Mouse (Mus musculus) midbrain, embryonic 11.5 days (tissue): ENCODE measurements at regions not wholly inside any gene's neighbourhood (a gene's known extent, or its start where the extent isn't known, plus 50 kb on each side); places are given as distances from the start of the nearest gene placed in this dataset.

Source experiments
- ATAC-seq: fragments of 200-750 bp; cut with Nextera tagmentation; 2 replicates; pipeline ENCODE4 v1.8.0; 2017; ENCODE audit warnings: moderate TSS enrichment, moderate library complexity; ENCODE audit not compliant: low FRiP score
- DNase-seq: peaks from one replicate; pipeline ENCODE4 v3.0.0; 2015; ENCODE audit warnings: low spot score; ENCODE audit errors: missing footprints
- H3K27ac ChIP-seq: fragments of 300-500 bp; sonication (generic); 2 replicates; pipeline ENCODE4 v1.5.1; 2014; ENCODE audit warnings: low read depth, low read length
- H3K27me3 ChIP-seq: fragments of 300-500 bp; sonication (generic); 2 replicates; pipeline ENCODE4 v1.6.1; 2014; ENCODE audit warnings: mild to moderate bottlenecking, low read length, moderate library complexity, mixed read lengths; ENCODE audit not compliant: control insufficient read depth, insufficient read depth
- H3K36me3 ChIP-seq: fragments of 300-500 bp; sonication (generic); 2 replicates; pipeline ENCODE4 v1.6.1; 2014; ENCODE audit warnings: mild to moderate bottlenecking, low read length, moderate library complexity, mixed read lengths; ENCODE audit not compliant: control insufficient read depth, insufficient read depth
- H3K4me1 ChIP-seq: fragments of 300-500 bp; sonication (generic); 2 replicates; pipeline ENCODE4 v1.6.1; 2014; ENCODE audit warnings: low read length; ENCODE audit not compliant: control insufficient read depth, insufficient read depth
- H3K4me2 ChIP-seq: fragments of 300-500 bp; sonication (generic); 2 replicates; pipeline ENCODE4 v1.6.1; 2014; ENCODE audit warnings: mild to moderate bottlenecking, moderate library complexity
- H3K4me3 ChIP-seq: fragments of 300-500 bp; sonication (generic); 2 replicates; pipeline ENCODE4 v1.5.1; 2014; ENCODE audit warnings: low read depth, low read length
- H3K9ac ChIP-seq: fragments of 300-500 bp; sonication (generic); 2 replicates; pipeline ENCODE4 v1.6.1; 2014; ENCODE audit warnings: low read length
- H3K9me3 ChIP-seq: fragments of 300-500 bp; sonication (generic); 2 replicates; pipeline ENCODE4 v1.6.1; 2016; ENCODE audit warnings: low read length; ENCODE audit not compliant: control insufficient read depth
- WGBS: fragments of 180-500 bp; shearing (Covaris S2); extraction: QIAGEN DNeasy Blood & Tissue Kit; methylation state at CpG from one replicate; pipeline ENCODE4 v1.1.7; 2014; 5-methylcytosine and 5-hydroxymethylcytosine counted together

DNA sequence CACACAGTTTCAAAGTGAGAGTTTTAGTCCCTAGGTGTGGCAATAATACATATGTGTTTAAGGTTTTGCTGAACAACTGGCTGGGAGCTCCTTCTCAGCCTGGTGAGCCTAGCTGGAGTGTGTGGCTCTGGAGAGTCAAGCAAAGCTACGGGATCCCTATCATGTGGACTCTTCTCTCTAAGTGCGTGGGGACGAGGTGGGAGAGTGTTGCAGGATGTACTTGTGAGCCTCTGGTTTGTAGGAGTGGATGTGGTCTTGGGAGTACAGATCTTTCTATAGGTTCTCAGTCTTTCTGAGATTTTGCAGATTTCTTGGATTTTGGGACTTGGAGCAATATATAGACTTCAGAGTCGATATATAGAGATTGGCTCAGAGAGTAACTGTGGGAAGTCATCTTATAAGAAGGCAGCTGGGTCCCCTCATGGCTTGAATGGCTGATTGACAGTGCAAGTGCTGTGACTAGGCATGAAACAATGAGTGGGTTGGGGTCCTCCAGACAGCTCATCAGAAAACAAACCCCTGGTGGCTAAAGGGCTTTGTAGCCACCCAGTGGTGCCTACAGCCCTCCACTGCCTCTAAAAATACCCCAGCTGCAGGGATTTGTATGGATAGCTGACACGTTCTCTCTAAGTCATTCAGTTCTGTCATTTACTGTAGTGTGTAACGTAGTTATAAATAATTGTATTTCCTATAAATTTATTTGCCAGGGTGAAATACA, 486.1 kb downstream of the Cdh26 start:
- no peak overlapping the region for H3K4me2 ChIP-seq
- 0 out of 2 replicates have a peak, but pooled peaks have one; percentile 55 for ATAC-seq
- no peak overlapping the region for H3K4me3 ChIP-seq
- H3K9ac ChIP-seq = no peak overlapping the region
- H3K27ac ChIP-seq = no peak overlapping the region
- peak; percentile 82 for DNase-seq
- H3K4me1 ChIP-seq = peaks cover 3% of the 10 kb centered on the region; the same call in 1 of the 2 replicates
- H3K36me3 ChIP-seq = no peaks in the 10 kb centered on the region
- WGBS = 72% methylated on average over 6 of the region's 6 CpGs
- H3K9me3 ChIP-seq = no peaks in the 10 kb centered on the region
- H3K27me3 ChIP-seq = no peaks in the 10 kb centered on the region

DNA sequence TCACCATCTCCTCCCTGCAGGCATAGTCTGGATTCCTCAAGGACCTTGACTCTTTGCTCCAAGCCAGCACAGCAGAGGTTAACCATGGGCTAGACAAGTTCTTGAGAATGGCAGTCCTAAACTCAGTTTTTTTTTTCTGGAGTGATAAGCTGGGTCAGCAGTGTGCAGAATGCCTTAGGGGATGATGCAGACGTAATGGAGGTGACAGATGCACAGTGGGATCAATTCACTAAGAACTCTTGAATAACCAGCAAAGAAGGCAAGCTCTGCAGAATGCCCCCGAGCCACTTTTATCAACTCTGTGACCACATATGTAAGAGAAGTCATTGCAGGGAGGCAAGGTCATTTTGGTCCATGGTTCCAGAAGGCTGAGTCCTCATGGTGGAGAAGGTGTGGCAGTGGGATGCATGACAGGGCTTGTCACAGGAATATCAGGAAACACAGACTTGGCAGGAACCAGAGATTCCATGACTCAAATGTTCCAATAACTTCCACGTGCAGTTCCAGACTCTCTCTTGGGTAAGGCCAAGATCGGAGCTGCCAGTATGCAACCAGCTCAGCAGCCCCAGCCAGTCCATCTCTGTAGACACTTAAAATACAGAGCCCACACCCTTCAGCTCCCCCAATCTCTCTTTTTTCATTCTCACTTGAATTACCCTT, 494.3 kb downstream of the Cdh26 start:
- Histone ChIP-seq H3K9ac (no peak overlapping the region), H3K27me3 (no peaks in the 10 kb centered on the region), H3K36me3 (no peaks in the 10 kb centered on the region), H3K9me3 (no peaks in the 10 kb centered on the region), H3K27ac (no peak overlapping the region), H3K4me1 (no peaks in the 10 kb centered on the region; the same call in 1 of the 2 replicates), H3K4me2 (no peak overlapping the region), H3K4me3 (no peak overlapping the region)
- 78% methylated on average over 4 of the region's 4 CpGs for WGBS
- no peak for ATAC-seq
- DNase-seq = no peak

DNA sequence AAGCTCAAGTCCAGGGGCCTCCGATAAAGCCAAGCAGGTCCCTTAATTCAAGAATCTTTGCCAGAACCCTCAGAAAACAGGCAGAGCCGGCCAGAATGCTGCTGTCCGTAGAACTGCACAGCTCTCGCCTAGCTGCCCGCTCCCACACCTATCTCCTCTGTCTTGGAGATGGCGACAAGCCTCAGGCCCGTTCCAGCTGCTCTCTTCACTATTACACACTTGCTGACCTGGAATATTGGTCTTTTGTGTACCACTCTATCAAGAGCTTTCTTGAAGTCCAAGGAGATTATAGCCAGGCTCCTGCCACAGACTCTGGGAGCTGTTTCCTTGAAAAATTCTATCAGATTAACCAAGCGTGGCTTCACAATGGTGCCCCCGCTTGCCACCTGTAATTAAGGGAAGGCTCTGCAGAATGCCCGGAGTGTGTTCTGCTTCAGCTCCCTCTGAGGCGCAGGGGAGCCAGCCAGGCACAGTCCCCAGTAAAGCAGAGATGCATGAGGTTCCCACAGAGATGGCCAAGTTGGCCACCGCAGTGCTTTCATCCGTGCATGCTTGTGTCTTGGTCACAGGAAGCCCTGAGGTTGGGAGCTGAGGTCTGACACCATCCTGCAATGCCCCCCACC, 496.8 kb downstream of the Cdh26 start:
- no peak overlapping the region for H3K27ac ChIP-seq
- H3K4me1 ChIP-seq = no peaks in the 10 kb centered on the region; the same call in 1 of the 2 replicates
- 59% methylated on average over 13 of the region's 13 CpGs for WGBS
- H3K9ac ChIP-seq = no peak overlapping the region
- H3K4me2 ChIP-seq = no peak overlapping the region
- DNase-seq (no peak), ATAC-seq (no peak)
- no peaks in the 10 kb centered on the region for H3K27me3 ChIP-seq
- H3K4me3 ChIP-seq = no peak overlapping the region
- H3K9me3 ChIP-seq = no peaks in the 10 kb centered on the region
- H3K36me3 ChIP-seq = no peaks in the 10 kb centered on the region

- DNase-seq (no peak), ATAC-seq (no peak)
- Histone ChIP-seq H3K36me3 (no peaks in the 10 kb centered on the region), H3K4me3 (no peak overlapping the region), H3K4me2 (no peak overlapping the region), H3K9ac (no peak overlapping the region), H3K27ac (no peak overlapping the region), H3K9me3 (no peaks in the 10 kb centered on the region), H3K27me3 (no peaks in the 10 kb centered on the region), H3K4me1 (no peaks in the 10 kb centered on the region; the same call in 1 of the 2 replicates)
- 86% methylated on average over 6 of the region's 6 CpGs for WGBS
These were observed 498.7 kb downstream of the Cdh26 start for GRCm38 (mm10) chr2:178929033-178929432.

DNA sequence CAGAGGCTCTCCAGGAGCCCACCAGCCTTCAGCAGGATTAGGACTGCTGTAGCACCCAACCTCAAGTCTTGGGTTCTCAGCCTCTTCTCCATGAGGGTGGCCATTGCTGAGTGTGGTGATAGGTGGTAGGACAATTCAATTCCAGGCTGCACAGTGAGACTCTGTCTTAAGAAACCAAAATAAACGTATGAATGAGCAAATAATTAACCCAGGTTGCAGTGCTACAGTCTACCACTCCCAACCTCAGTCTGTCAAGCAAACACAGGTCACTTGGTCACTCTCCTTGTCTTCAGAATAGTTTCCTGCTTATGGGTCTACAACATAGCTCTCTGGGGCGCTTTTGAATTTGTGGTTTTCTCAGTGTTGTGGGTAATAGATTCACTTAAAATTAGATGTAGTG, 499.8 kb downstream of the Cdh26 start:
- Histone ChIP-seq H3K4me3 (no peak overlapping the region), H3K9ac (no peak overlapping the region), H3K4me1 (no peaks in the 10 kb centered on the region; the same call in 1 of the 2 replicates), H3K4me2 (no peak overlapping the region), H3K36me3 (no peaks in the 10 kb centered on the region), H3K27me3 (no peaks in the 10 kb centered on the region), H3K9me3 (no peaks in the 10 kb centered on the region), H3K27ac (no peak overlapping the region)
- 76% methylated on average over 2 of the region's 2 CpGs for WGBS
- DNase-seq (no peak), ATAC-seq (no peak)

DNA sequence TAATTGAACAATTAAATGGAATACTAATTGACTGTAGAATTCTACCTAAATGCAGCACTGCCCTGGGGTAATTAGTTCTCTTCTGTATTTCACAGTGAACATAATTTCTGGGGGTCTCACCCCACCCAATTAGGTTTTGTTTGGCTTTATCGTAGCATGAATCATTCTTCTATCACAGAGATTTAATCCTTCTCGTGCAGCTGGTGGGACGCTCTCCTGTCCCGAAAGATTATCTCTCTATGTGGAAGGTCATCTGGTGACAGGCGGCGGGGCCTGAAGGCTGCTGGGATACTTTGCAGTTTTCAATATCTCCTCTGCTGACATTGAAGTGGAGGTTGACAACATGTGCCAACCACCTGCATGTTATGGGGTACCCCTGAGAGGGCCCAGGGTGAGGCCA, 493.8 kb upstream of the Cdh4 start:
- Histone ChIP-seq H3K4me2 (no peak overlapping the region), H3K27me3 (no peaks in the 10 kb centered on the region), H3K27ac (no peak overlapping the region), H3K4me1 (peaks cover 6% of the 10 kb centered on the region), H3K4me3 (no peak overlapping the region), H3K9ac (no peak overlapping the region), H3K9me3 (no peaks in the 10 kb centered on the region), H3K36me3 (no peaks in the 10 kb centered on the region)
- WGBS = 61% methylated on average over 6 of the region's 6 CpGs
- DNase-seq (no peak), ATAC-seq (no peak)

DNA sequence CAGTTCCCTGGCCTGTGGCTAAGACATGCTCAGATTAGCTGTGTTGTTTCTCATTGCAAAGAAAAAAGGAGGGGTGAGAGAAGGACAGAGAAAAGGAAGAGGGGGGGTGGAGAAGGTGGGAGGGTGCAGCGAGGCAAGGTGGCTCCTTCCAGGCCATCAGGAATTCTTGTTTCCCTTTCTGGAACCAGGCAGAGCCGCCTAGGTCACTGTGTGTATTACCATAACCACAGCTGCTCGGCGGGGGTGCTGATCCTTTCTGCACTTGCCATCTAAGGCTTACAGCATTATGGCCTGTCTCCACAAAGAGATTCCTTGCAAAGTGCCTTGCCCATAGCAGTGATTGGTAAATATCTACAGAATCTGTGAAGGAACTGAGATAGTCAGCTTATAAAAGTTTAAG, 493.1 kb upstream of the Cdh4 start:
- H3K4me2 ChIP-seq = no peak overlapping the region
- peak; percentile 24; the same call in 1 of the 2 replicates for ATAC-seq
- H3K9ac ChIP-seq = no peak overlapping the region
- H3K4me3 ChIP-seq = no peak overlapping the region
- peaks cover 6% of the 10 kb centered on the region for H3K4me1 ChIP-seq
- WGBS = 24% methylated on average over 4 of the region's 4 CpGs
- H3K27me3 ChIP-seq = no peaks in the 10 kb centered on the region
- H3K9me3 ChIP-seq = no peaks in the 10 kb centered on the region
- DNase-seq = no peak
- no peaks in the 10 kb centered on the region for H3K36me3 ChIP-seq
- no peak overlapping the region for H3K27ac ChIP-seq

DNA sequence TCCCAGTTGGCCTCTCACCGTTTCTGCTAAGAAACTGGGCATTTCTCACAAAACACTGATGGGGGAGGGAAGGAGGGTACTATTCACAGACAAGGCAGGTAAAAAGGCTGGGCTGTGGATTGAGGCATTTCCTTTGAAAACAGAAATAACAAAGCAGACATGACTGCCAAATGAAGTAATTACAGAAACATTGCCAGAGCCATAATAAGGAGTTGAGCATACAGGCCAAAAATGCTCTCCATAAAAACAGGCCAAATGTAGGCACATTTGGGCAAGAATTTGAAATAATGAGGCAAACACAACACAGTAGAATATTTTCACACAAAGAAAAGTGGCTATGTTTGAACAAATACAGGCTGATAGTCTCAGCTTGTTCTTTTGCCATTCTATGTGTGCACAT, 491.9 kb upstream of the Cdh4 start:
- no peak overlapping the region for H3K27ac ChIP-seq
- no peak overlapping the region for H3K4me2 ChIP-seq
- no peaks in the 10 kb centered on the region for H3K36me3 ChIP-seq
- no peak for DNase-seq
- no peaks in the 10 kb centered on the region for H3K27me3 ChIP-seq
- 55% methylated on average over 1 of the region's 1 CpGs for WGBS
- ATAC-seq = no peak
- H3K9ac ChIP-seq = no peak overlapping the region
- H3K4me3 ChIP-seq = no peak overlapping the region
- peaks cover 6% of the 10 kb centered on the region for H3K4me1 ChIP-seq
- no peaks in the 10 kb centered on the region for H3K9me3 ChIP-seq

DNA sequence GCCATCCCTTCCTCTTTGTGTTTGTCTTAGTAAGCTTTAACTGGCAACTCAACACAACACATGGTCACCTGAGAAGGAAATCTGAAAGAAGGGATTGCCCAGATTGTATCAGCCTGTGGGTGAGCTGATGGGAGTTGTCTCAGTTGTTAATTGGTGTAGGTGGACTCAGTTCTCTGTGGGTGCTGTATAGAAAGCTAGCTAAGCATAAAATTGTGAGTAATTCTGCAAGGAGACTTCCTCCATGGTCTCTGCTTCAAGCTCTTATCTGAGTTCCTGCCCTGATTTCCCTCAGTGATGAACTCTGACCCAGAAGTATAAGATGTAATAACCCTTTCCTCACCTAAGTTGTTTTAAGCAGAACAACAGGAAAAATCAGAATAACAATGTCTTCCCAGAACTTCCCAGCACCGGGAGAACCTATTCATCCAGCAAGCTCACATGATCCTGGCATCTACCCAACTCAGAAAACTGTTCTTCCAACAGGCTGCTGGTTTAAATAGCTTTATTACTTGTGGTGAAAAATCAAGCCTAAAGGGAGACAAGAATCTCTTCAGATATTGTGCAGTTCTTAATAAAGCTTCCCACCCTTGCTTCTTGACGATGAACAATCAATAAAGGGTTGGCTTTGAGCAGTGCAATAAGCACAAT, 487.7 kb upstream of the Cdh4 start:
- 82% methylated on average over 2 of the region's 2 CpGs for WGBS
- H3K4me3 ChIP-seq = no peak overlapping the region
- ATAC-seq (no peak), DNase-seq (no peak)
- no peaks in the 10 kb centered on the region for H3K9me3 ChIP-seq
- no peaks in the 10 kb centered on the region for H3K4me1 ChIP-seq
- no peak overlapping the region for H3K4me2 ChIP-seq
- no peak overlapping the region for H3K9ac ChIP-seq
- no peaks in the 10 kb centered on the region for H3K36me3 ChIP-seq
- no peak overlapping the region for H3K27ac ChIP-seq
- no peaks in the 10 kb centered on the region for H3K27me3 ChIP-seq
